Mouse (Mus musculus) thymus, adult 2 months (tissue): ENCODE measurements around the gene Gm5460.

Experiments used
- CTCF ChIP-seq: fragments of 200-500 bp; IDR thresholded peaks from 2 replicates; pipeline ENCODE4 v1.5.1; 2012; ENCODE audit warnings: mild to moderate bottlenecking, control low read depth, low read length, moderate library complexity, borderline replicate concordance; ENCODE audit not compliant: control insufficient read depth, poor library complexity, insufficient read depth; ENCODE audit errors: extremely low read depth
- POLR2A ChIP-seq: fragments of 200-500 bp; IDR thresholded peaks from 2 replicates; pipeline ENCODE4 v1.6.1; 2012; ENCODE audit warnings: mild to moderate bottlenecking, low read length, control low read depth, moderate library complexity; ENCODE audit not compliant: control insufficient read depth, poor library complexity, insufficient read depth; ENCODE audit errors: extremely low read depth

DNA sequence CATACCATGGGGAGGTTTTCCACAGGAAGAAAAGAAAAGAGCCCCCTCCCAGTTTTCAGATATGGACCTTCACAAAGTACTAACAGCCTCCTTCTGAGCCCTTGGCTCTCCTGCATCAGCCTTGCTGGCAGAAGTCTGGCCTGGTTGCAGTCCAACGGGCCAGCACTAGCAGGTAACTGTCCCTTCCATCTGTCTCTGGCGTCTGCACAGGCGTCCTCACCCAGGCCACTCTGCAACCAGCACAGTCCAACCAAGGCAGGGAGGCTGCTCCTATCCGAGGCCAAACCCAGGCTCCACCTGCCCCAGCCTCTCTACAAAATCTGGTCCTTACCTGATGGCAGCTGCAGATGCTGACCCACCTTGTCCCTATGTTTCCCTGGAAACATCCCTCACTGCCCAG, 24.6 kb upstream of the Gm5460 start:
- TF ChIP-seq CTCF (no peak), POLR2A (no peak)
